Mouse (Mus musculus) heart, postnatal 14 days (tissue): ENCODE results near the gene Mbip. TPM values are rescaled to one million over a fixed set of nuclear protein-coding genes. Genes with fewer than 3 reads are reported as not detected.

Source experiments
- DNase-seq, 2 experiments: peaks; one replicate each; pipeline ENCODE4 v3.0.0; 2021 to 2022
- intact Hi-C: fragments of 180-260 bp; cut with DNase I; formaldehyde crosslinking; loops from one replicate; pipeline ENCODE4 v1.15.1; 2025
- total RNA-seq, 2 experiments: library from RNA; stranded (reverse); gene quantifications; 2 replicates each; pipeline ENCODE4 v1.2.3; 2021

The Mbip gene
- total RNA-seq, 2 experiments from 2014 or later, result 8.1 to 10.4 TPM

DNA sequence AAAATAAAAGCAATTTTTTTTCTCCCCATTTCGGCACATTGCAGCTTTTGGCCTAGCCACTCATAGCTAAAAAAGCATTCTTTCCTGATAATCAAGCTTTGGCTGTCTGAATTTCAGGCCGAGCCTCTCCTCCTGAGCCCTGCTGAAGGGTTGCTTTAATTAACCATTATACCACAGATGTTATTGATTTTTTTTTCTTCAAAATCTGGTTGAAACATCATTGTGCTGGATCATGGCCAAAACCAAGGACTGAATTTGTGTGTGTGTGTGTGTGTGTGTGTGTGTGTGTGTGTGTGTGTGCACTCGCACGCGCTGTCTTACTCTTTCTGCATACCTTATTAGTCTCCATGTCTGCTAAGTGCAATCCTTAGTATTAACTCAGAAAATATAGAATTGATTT lies 48.6 kb downstream of the Mbip start:
- intact Hi-C loops, result no loop called here

DNA sequence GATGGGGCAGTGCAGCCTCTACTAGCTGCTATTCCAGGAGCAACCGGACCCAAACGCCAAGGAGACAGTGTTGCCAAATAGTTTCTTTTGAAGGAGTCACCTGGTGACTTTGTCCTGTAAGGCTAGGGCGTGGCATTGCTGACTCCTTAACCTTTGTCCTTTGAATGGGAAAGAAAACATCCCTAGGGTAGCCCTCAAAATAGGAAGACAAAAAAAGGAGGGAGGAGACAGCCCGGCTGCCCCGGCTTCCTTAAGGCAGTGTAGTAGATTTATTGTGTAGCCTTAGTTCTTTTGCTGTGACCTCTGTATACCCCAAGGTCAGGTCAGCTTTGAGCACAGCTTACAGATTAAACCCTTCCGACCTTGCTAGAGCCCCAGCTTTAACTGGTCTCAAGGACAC lies 49.2 kb downstream of the Mbip start:
- intact Hi-C loops, result no loop called here
- no peak for DNase-seq

More for the DNA sequence above, 48.6 kb downstream of the Mbip start:
- DNase-seq, result no peak

DNA sequence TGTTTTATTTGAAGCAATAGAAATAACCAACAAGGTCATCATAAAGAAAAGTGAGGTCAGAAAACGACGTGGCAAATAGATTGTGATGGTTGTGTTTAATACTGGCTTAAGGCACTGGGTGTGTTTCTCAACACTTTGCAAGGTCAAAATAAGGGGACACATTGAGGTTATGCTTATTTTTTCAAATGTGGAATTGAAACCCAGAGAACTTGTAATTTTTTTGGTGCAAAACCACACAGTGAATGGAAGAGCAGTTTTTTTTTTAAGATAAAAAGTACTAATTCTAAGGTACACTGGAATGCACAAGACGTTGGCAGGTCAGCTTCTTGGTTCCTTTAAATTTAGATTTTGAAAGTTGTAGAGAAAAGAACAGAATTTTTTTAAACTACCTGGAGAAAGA lies 50.5 kb downstream of the Mbip start:
- no peak for DNase-seq
- intact Hi-C loops, result no loop called here

DNA sequence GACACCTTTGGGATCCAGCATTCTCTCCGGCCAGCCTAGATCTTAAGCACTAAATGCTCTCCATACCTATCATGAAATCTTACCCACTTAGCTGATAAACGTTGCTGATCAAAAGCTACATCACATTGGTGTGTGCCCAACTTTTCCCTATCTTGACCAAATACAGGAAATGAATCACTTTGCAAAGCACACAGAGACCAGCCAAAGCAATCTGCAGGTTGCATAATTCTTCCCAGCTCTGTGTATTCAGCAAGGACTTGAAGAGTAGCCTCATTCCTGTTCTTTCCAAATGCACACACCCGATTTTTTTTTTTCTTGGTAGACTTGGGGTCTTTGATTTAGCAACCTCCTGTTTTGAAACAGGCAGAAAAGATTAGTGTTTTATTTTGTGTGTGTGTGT lies 57.1 kb downstream of the Mbip start:
- intact Hi-C loops, result no loop called here
- no peak for DNase-seq

DNA sequence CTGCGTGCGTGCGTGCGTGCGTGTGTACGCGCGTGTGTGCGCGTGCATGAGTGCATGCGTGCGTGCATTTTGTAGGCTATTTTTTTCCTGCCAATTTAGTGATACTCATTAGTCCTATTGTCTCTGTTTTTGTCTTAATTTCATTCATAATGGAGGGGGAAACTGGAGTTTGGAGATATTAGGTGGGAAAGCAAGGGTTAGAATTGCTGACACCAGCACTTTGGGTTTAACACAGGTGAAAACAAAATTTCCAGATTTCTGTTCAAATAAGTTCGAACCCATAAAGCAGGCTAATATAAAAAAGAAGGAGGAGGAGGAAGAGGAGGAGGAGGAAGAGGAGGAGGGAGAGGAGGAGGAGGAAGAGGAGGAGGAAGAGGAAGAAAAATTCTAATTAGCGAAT lies 58.9 kb downstream of the Mbip start:
- intact Hi-C loops, result no loop called here
- DNase-seq, result no peak

GRCm38 (mm10) chr12:56284210-56284609 lies 61.5 kb downstream of the Mbip start:
- intact Hi-C loops, result no loop called here
- no peak for DNase-seq

DNA sequence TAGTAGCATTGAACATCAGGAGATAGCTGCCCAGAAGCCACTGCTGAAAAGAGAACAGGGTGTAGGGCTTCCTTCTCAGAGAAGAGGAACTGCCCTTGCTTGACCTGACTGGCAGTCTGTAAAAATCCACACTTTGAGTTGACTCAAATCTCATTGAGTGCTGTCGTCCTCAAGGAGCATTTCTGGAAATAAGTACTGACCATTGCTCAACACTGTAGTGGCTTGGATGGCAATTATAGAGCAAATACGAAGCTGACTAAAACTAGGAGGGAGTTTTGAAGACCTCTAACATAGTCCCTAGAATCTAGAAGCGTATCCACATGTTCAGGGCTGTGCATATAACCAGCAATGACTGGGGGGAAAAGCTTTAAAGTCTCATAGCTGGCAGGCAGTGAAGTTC lies 64.0 kb downstream of the Mbip start:
- intact Hi-C loops, result no loop called here
- DNase-seq, result no peak

Other genes starting within 250 kb of the Mbip start
- under 1 TPM in 1 of 2 experiments, not detected in 1; 0.19 TPM for gene Nkx2-1, start 191.0 kb upstream of the Mbip start, total RNA-seq